ENCODE assay signal across 20 mouse cellular contexts in genomic region chr6:61588999-61589398, GRCm38 (mm10).
A peak's percentile ranks its signal among the peaks of the same experiment; 100 is the strongest.
DNase-seq lines count a peak whose midpoint lies in the region; ATAC-seq and TF ChIP-seq lines count a peak whose summit lies in the region.
"Had no signal": no experiment of that assay in that cellular context is flagged by ENCODE, and none has a peak within 500 bp of the region (broad histone marks: within the 10 kb centered on the region; RNA-seq: fewer than 3 reads in every experiment).

No protein-coding gene starts in this region.

- no peak overlapping the region for H3K9ac ChIP-seq in kidney, embryonic 16.5 days (replicated peaks; ENCODE audit: low read length)

- no peak for ATAC-seq in kidney, embryonic 16.5 days (ENCODE audit: low FRiP score, low TSS enrichment)
- ATAC-seq: activated CD4-positive, CD25-positive, alpha-beta regulatory T cell, adult 4 months; CD4-positive, CD25-positive, alpha-beta regulatory T cell, adult 4 months; Patski had no signal

- H3K36me3 ChIP-seq in C2C12 (ENCODE audit: control insufficient read depth, insufficient read depth) (no peaks in the 10 kb centered on the region), myocyte (ENCODE audit: control insufficient read depth, insufficient read depth) (no peaks in the 10 kb centered on the region)
- no peaks in the 10 kb centered on the region for H3K36me3 ChIP-seq in kidney, embryonic 16.5 days (ENCODE audit: insufficient read depth, low read length)
- H3K36me3 ChIP-seq: G1E had no signal

- no peak for DNase-seq in frontal cortex, postnatal 10 days (ENCODE audit: low spot score in 2 of 2)
- DNase-seq: adrenal gland, adult 2 months; adrenal gland, adult 8-10 months; adrenal gland, postnatal 10 days; adrenal gland, postnatal 14 days; adrenal gland, postnatal 25 days; adrenal gland, postnatal 36 days; B cell, adult 2 months; cerebellum, adult 11 months; cerebellum, adult 11-12 months; cerebellum, adult 18-20 months; cerebellum, adult 2 months had no signal

- H3K9me3 ChIP-seq in kidney, embryonic 16.5 days (ENCODE audit: low read length): no peaks in the 10 kb centered on the region
- H3K9me3 ChIP-seq: G1E had no signal

- no peak overlapping the region for H3K27ac ChIP-seq in kidney, embryonic 16.5 days (ENCODE audit: low read length)

- H3K79me3 ChIP-seq in C2C12 (ENCODE audit: low read depth): no peaks in the 10 kb centered on the region

- H3ac ChIP-seq in C2C12 (ENCODE audit: control insufficient read depth, insufficient read length, low read depth) (no peak overlapping the region), myocyte (ENCODE audit: control insufficient read depth, insufficient read length) (no peak overlapping the region)

- TF ChIP-seq POLR2A in myocyte (IDR thresholded peaks at IDR 0.05; ENCODE audit: insufficient read length, low read depth): no peak

- H3K79me2 ChIP-seq in C2C12 (ENCODE audit: control insufficient read depth, insufficient read depth) (no peaks in the 10 kb centered on the region), myocyte (ENCODE audit: control insufficient read depth, insufficient read depth) (no peaks in the 10 kb centered on the region)

- H3K4me1 ChIP-seq in kidney, embryonic 16.5 days (ENCODE audit: insufficient read depth, low read length): no peaks in the 10 kb centered on the region

- no peak overlapping the region for H3K4me2 ChIP-seq in myocyte (ENCODE audit: low read depth)
- no peak overlapping the region for H3K4me2 ChIP-seq in kidney, embryonic 16.5 days (replicated peaks; ENCODE audit: low read depth, low read length)

- no peak for TF ChIP-seq CTCF in C2C12 (IDR thresholded peaks at IDR 0.05; ENCODE audit: control insufficient read depth, insufficient read depth, insufficient read length)

- WGBS in kidney, embryonic 16.5 days: 84% methylated on average over 2 of the region's 2 CpGs

- H3K4me3 ChIP-seq in C2C12 (ENCODE audit: insufficient read depth, poor library complexity, severe bottlenecking) (no peak overlapping the region), myocyte (no peak overlapping the region)
- H3K4me3 ChIP-seq in kidney, embryonic 16.5 days (ENCODE audit: low read length): no peak overlapping the region

- H3K27me3 ChIP-seq in C2C12 (ENCODE audit: control insufficient read depth, insufficient read depth, insufficient read length): no peaks in the 10 kb centered on the region
- no peaks in the 10 kb centered on the region for H3K27me3 ChIP-seq in myocyte (ENCODE audit: control insufficient read depth, insufficient read depth, insufficient read length)
- no peaks in the 10 kb centered on the region for H3K27me3 ChIP-seq in kidney, embryonic 16.5 days (ENCODE audit: insufficient read depth, low read length)
- H3K27me3 ChIP-seq: CH12.LX had no signal

TF ChIP-seq in C2C12, 6 proteins besides CTCF, POLR2A, EP300 and RAD21:
- TF ChIP-seq MYOD1 (IDR thresholded peaks at IDR 0.05; ENCODE audit: control insufficient read depth, insufficient read length, low read depth): no peak
- no peak for TF ChIP-seq CEBPB (IDR thresholded peaks at IDR 0.05; ENCODE audit: low read depth)
- peak; percentile 69 for TF ChIP-seq USF1 (IDR thresholded peaks at IDR 0.05; ENCODE audit: low read depth)
- TF ChIP-seq MAX (IDR thresholded peaks at IDR 0.05): no peak

TF ChIP-seq in myocyte, 11 proteins besides CTCF, POLR2A, EP300 and RAD21:
- TF ChIP-seq USF1 (IDR thresholded peaks at IDR 0.05; ENCODE audit: low read depth) (peak; percentile 65), POLR2AphosphoS2 (IDR thresholded peaks at IDR 0.05; ENCODE audit: insufficient read length, low read depth) (no peak)
